Mouse (Mus musculus) liver, adult 2 months (tissue): ENCODE results near the gene Scaf11. TPM values are rescaled to one million over a fixed set of nuclear protein-coding genes. Genes with fewer than 3 reads are reported as not detected.

Source experiments
- DNase-seq: peaks from one replicate; pipeline ENCODE4 v3.0.0-alpha.2; 2011; ENCODE audit warnings: low read depth, low spot score; ENCODE audit errors: extremely low read depth
- H3K27ac ChIP-seq: fragments of 200-500 bp; replicated peaks from 2 replicates; pipeline ENCODE4 v1.5.1; 2012; ENCODE audit warnings: low read depth, mild to moderate bottlenecking, control low read depth, inconsistent platforms, low read length; ENCODE audit not compliant: insufficient read depth
- H3K27me3 ChIP-seq: fragments of 200-500 bp; 2 replicates; pipeline ENCODE4 v1.6.1; 2012; ENCODE audit warnings: mild to moderate bottlenecking, moderate library complexity, low read length, inconsistent platforms; ENCODE audit not compliant: control insufficient read depth, insufficient read depth
- H3K36me3 ChIP-seq: fragments of 200-500 bp; 2 replicates; pipeline ENCODE4 v1.6.1; 2012; ENCODE audit warnings: low read length, inconsistent platforms; ENCODE audit not compliant: control insufficient read depth, insufficient read depth
- H3K4me1 ChIP-seq: fragments of 200-500 bp; 2 replicates; pipeline ENCODE4 v1.6.1; 2011; ENCODE audit warnings: low read length; ENCODE audit not compliant: control insufficient read depth, insufficient read depth
- H3K4me3 ChIP-seq: fragments of 200-500 bp; 2 replicates; pipeline ENCODE4 v1.5.1; 2011; ENCODE audit warnings: low read depth, mild to moderate bottlenecking, control low read depth, low read length, moderate library complexity; ENCODE audit not compliant: insufficient read depth
- H3K79me2 ChIP-seq: fragments of 200-500 bp; 2 replicates; pipeline ENCODE4 v1.6.1; 2012; ENCODE audit warnings: inconsistent platforms, mild to moderate bottlenecking, low read length, moderate library complexity; ENCODE audit not compliant: control insufficient read depth, insufficient read depth
- H3K9ac ChIP-seq: fragments of 200-500 bp; 2 replicates; pipeline ENCODE4 v1.6.1; 2012; ENCODE audit warnings: low read depth, mild to moderate bottlenecking, control low read depth, inconsistent platforms, low read length
- CTCF ChIP-seq: fragments of 200-500 bp; IDR thresholded peaks from 2 replicates; pipeline ENCODE4 v1.5.1; 2011; ENCODE audit warnings: low read depth, low read length, control low read depth
- POLR2A ChIP-seq: fragments of 200-500 bp; IDR thresholded peaks from 2 replicates; pipeline ENCODE4 v1.6.1; 2011; ENCODE audit warnings: low read length, control low read depth; ENCODE audit not compliant: insufficient read depth; ENCODE audit errors: extremely low read depth
- WGBS: fragments of 180-500 bp; shearing (Covaris S2); methylation state at CpG from one replicate; pipeline ENCODE4 v1.1.7; 2018; 5-methylcytosine and 5-hydroxymethylcytosine counted together
- polyA plus RNA-seq: library from polyadenylated mRNA; depleted of rRNA; stranded (reverse); fragments of >200 nt; gene quantifications from 2 replicates; pipeline ENCODE4 v1.2.3, GENCODE M21; 2012
- total RNA-seq: library from RNA; depleted of rRNA; stranded (reverse); fragments of >200 nt; gene quantifications from 2 replicates; pipeline ENCODE4 v1.2.3, GENCODE M21; 2014

Gene Scaf11
- total and polyA plus RNA-seq, 2 experiments, result 12.1 to 29.2 TPM

DNA sequence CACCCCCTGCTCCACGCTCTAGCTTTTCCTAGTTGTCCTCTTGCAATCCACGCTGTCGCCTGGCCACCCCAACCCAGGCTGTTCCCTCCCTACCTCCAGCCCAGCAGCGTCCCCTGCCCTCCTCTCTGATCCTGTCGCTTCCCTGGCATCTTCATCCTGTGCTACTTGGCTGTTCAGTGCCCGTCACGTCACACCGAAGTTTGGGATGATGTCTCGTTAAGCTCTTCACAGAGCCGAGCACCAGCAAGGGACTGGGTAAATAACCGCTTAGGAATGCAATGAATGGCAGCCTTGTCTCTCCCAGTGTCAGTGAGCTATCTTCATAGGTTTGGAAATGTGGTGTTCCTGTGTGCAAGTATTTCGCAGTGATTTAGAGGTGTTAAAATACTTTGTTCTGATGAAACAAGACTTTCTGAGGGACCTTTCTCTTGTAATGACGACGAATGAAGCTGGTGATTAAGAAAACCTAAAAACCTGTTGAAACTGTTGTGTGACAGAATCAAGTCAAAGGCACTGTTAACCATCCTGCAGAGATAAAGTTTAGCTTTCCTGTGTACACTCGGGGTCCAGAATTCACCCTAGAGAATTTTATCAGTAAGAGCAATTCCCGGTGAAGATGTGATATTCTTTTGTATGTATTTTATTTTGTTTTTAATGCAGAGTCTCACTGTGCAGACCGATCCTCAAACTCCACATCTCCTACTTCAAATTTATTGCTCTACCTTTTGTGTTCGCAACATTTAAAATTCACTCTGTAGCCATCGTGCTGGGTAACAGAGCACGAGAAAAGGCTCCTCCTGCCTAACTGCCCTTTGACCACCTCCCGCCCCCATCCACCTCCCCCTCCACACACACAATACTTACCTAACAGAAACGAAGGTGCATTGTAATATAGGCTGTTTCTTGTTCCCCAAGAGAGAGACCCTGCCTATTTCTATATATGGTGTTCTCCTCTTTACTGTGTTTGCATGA, 1.2 kb upstream of the Scaf11 start:
- DNase-seq, result no peak
- Histone ChIP-seq H3K36me3 (no peaks in the 10 kb centered on the region), H3K27me3 (no peaks in the 10 kb centered on the region), H3K9ac (peak overlapping the region; percentile 58), H3K4me1 (peaks cover 11% of the 10 kb centered on the region), H3K79me2 (peaks cover 8% of the 10 kb centered on the region; the same call in 1 of the 2 replicates), H3K4me3 (peak overlapping the region; percentile 74), H3K27ac (peak overlapping the region; percentile 84)
- 7% methylated on average over 22 of the region's 22 CpGs for WGBS
- TF ChIP-seq CTCF, result no peak
- no peak; the same call in 1 of the 2 replicates for TF ChIP-seq POLR2A

- no peaks in the 10 kb centered on the region for H3K36me3 ChIP-seq
- peaks cover 20% of the 10 kb centered on the region for H3K4me1 ChIP-seq
- no peaks in the 10 kb centered on the region for H3K27me3 ChIP-seq
- H3K9ac ChIP-seq, result peak overlapping the region; percentile 100
- H3K4me3 ChIP-seq, result peak overlapping the region; percentile 99
- peak overlapping the region; percentile 99 for H3K27ac ChIP-seq
- WGBS, result under 1% methylated on average over 48 of the region's 50 CpGs
- no peak for DNase-seq
- TF ChIP-seq CTCF (no peak), POLR2A (no peak)
- H3K79me2 ChIP-seq, result peaks cover 12% of the 10 kb centered on the region; the same call in 1 of the 2 replicates
Observed at GRCm38 (mm10) chr15:96460451-96460729, 253 bp downstream of the Scaf11 start.

DNA sequence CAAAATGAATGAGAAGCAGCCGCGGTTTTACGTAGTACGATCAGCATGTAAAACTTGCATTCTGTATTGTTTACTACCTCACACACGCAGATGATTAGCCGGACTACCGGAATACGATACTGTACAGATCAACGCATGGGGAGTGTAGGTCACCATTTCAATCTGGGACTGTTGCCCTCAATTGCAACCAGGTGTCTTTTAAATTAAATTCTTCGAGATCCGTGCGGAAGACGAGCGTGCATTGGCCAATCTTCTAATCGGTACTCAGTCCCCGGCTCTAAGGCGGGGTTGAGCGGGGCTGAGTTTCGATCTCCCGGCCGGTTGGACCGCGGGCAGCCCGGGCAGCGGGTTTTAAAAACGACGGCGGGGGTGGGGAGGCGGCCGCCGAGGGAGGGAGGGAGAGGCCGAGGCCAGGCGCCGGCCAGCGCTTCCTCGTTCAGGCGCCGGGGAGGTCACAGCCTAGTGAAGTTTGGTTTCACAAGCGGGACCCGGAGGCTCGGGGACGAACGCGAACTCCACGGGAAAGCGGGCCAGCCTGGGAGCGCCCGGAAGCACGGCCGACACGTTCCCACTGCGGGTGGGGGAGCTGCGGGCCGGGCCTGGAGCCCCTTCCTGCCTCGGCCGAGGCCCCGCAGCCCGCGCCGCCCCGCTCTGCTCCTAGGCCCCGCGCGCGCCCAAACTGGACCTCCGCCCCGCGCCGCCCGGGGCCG, 747 bp downstream of the Scaf11 start:
- Histone ChIP-seq H3K9ac (peak overlapping the region; percentile 100), H3K27me3 (no peaks in the 10 kb centered on the region), H3K27ac (peak overlapping the region; percentile 99), H3K4me3 (peak overlapping the region; percentile 99), H3K4me1 (peaks cover 24% of the 10 kb centered on the region), H3K79me2 (peaks cover 12% of the 10 kb centered on the region; the same call in 1 of the 2 replicates), H3K36me3 (no peaks in the 10 kb centered on the region)
- WGBS, result 1% methylated on average over 71 of the region's 71 CpGs
- TF ChIP-seq POLR2A (0 out of 2 replicates have a peak, but pooled peaks have one; percentile 39), CTCF (no peak)
- DNase-seq, result peak; percentile 58

DNA sequence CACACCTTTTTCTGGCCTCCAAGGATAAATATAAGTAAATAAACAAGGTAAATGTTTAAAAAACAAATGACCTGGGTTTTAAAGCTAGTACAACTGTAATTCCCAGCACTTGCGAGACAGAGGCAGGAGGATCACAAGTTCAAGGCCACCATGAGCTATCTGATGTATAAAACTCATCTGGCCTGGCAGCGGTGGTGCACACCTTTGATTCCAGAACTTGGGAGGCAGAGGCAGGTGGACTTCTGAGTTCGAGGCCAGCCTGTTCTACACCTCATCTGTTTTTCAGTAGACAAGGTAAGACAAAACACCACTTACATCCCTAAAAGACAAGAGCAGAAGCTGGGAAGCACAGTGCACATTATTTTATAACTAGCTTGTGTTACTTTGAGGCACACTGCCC, 2.4 kb downstream of the Scaf11 start:
- TF ChIP-seq CTCF (no peak), POLR2A (no peak)
- no peaks in the 10 kb centered on the region for H3K36me3 ChIP-seq
- H3K27me3 ChIP-seq, result no peaks in the 10 kb centered on the region
- peak; percentile 53 for DNase-seq
- WGBS, result 33% methylated on average over 3 of the region's 3 CpGs
- no peak overlapping the region for H3K4me3 ChIP-seq
- peak overlapping the region; percentile 48; the same call in 1 of the 2 replicates for H3K27ac ChIP-seq
- H3K79me2 ChIP-seq, result peaks cover 16% of the 10 kb centered on the region; the same call in 1 of the 2 replicates
- peaks cover 26% of the 10 kb centered on the region for H3K4me1 ChIP-seq
- H3K9ac ChIP-seq, result no peak overlapping the region

GRCm38 (mm10) chr15:96457338-96457664, 3.3 kb downstream of the Scaf11 start:
- Histone ChIP-seq H3K4me3 (no peak overlapping the region), H3K79me2 (peaks cover 16% of the 10 kb centered on the region; the same call in 1 of the 2 replicates), H3K36me3 (no peaks in the 10 kb centered on the region), H3K4me1 (peaks cover 26% of the 10 kb centered on the region), H3K27ac (peak overlapping the region; percentile 31), H3K27me3 (no peaks in the 10 kb centered on the region), H3K9ac (no peak overlapping the region)
- TF ChIP-seq POLR2A (no peak), CTCF (no peak)
- 30% methylated on average over 3 of the region's 3 CpGs for WGBS
- no peak for DNase-seq
